14 mouse cellular contexts compared by ENCODE assay signal in genomic region chr11:3854156-3854555, GRCm38 (mm10). TPM values are rescaled to one million over a fixed set of nuclear protein-coding genes. Genes with fewer than 3 reads are reported as not detected.
DNase-seq lines count a peak whose midpoint lies in the region; ATAC-seq and TF ChIP-seq lines count a peak whose summit lies in the region.
"Had no signal": no experiment of that assay in that cellular context is flagged by ENCODE, and none has a peak within 500 bp of the region (broad histone marks: within the 10 kb centered on the region; RNA-seq: fewer than 3 reads in every experiment).

No protein-coding gene starts in this region.

- TF ChIP-seq CTCF in forebrain, postnatal 0 days (IDR thresholded peaks at IDR 0.05; ENCODE audit: low read depth) = no peak

- peak; percentile 64 for DNase-seq in cerebellum, adult 9-11 months
- DNase-seq in cerebellum, adult 11 months = no peak
- no peak for DNase-seq in heart, postnatal 10 days
- no peak for DNase-seq in midbrain, embryonic 14.5 days
- DNase-seq in midbrain, embryonic 11.5 days (ENCODE audit: low spot score, missing footprints) = no peak
- no peak for DNase-seq in forebrain, postnatal 0 days
- no peak for DNase-seq in thymus, postnatal 14 days
- DNase-seq: kidney, adult 8-10 months; kidney, postnatal 25 days; lung, postnatal 10 days had no signal

- H3K4me1 ChIP-seq in heart, embryonic 16.5 days (ENCODE audit: control insufficient read depth, insufficient read depth, low read length) = peaks cover 11% of the 10 kb centered on the region
- no peaks in the 10 kb centered on the region for H3K4me1 ChIP-seq in midbrain, embryonic 14.5 days (ENCODE audit: control insufficient read depth, insufficient read depth, low read length)
- no peaks in the 10 kb centered on the region for H3K4me1 ChIP-seq in midbrain, embryonic 11.5 days (ENCODE audit: control insufficient read depth, insufficient read depth, low read length)
- no peaks in the 10 kb centered on the region for H3K4me1 ChIP-seq in forebrain, postnatal 0 days (ENCODE audit: insufficient read depth)

- no peak overlapping the region for H3K4me3 ChIP-seq in heart, embryonic 16.5 days (ENCODE audit: low read length)
- no peak overlapping the region for H3K4me3 ChIP-seq in midbrain, embryonic 14.5 days (replicated peaks; ENCODE audit: low read depth, low read length)
- no peak overlapping the region for H3K4me3 ChIP-seq in midbrain, embryonic 11.5 days (ENCODE audit: low read depth, low read length)
- H3K4me3 ChIP-seq in forebrain, postnatal 0 days (ENCODE audit: low read depth, low read length) = no peak overlapping the region
- H3K4me3 ChIP-seq: heart, embryonic 13.5 days had no signal

- no peaks in the 10 kb centered on the region for H3K27me3 ChIP-seq in heart, embryonic 16.5 days (ENCODE audit: control insufficient read depth, insufficient read depth, low read length)
- no peaks in the 10 kb centered on the region for H3K27me3 ChIP-seq in midbrain, embryonic 14.5 days (ENCODE audit: control insufficient read depth, insufficient read depth, low read length)
- no peaks in the 10 kb centered on the region for H3K27me3 ChIP-seq in midbrain, embryonic 11.5 days (ENCODE audit: control insufficient read depth, insufficient read depth, low read length)
- no peaks in the 10 kb centered on the region for H3K27me3 ChIP-seq in forebrain, postnatal 0 days (ENCODE audit: insufficient read depth, low read length)
- H3K27me3 ChIP-seq: heart, embryonic 13.5 days had no signal

- intact Hi-C loops in heart, postnatal 10 days (cut with DNase I) = no loop called here

- H3K27ac ChIP-seq in heart, embryonic 16.5 days (ENCODE audit: low read length) = peak overlapping the region; percentile 70
- peak overlapping the region; percentile 28; the same call in 1 of the 2 replicates for H3K27ac ChIP-seq in midbrain, embryonic 14.5 days (replicated peaks; ENCODE audit: low read depth, low read length)
- H3K27ac ChIP-seq in midbrain, embryonic 11.5 days (ENCODE audit: low read depth, low read length) = no peak overlapping the region
- peak overlapping the region; percentile 42; the same call in 1 of the 2 replicates for H3K27ac ChIP-seq in forebrain, postnatal 0 days (ENCODE audit: low read depth, low read length)

- no peak overlapping the region for H3K9ac ChIP-seq in heart, embryonic 16.5 days (ENCODE audit: low read length)
- H3K9ac ChIP-seq in midbrain, embryonic 14.5 days (replicated peaks; ENCODE audit: low read length) = no peak overlapping the region
- H3K9ac ChIP-seq in midbrain, embryonic 11.5 days (ENCODE audit: low read length) = no peak overlapping the region
- no peak overlapping the region for H3K9ac ChIP-seq in forebrain, postnatal 0 days
- H3K9ac ChIP-seq: heart, embryonic 13.5 days had no signal

- 86% methylated on average over 3 of the region's 3 CpGs for WGBS in heart, embryonic 16.5 days
- WGBS in midbrain, embryonic 14.5 days = 92% methylated on average over 3 of the region's 3 CpGs
- 87% methylated on average over 3 of the region's 3 CpGs for WGBS in midbrain, embryonic 11.5 days
- WGBS in forebrain, postnatal 0 days = 85% methylated on average over 3 of the region's 3 CpGs

- no peak for ATAC-seq in heart, embryonic 16.5 days (replicated peaks; ENCODE audit: extremely low read depth, insufficient read depth, low FRiP score)
- ATAC-seq in midbrain, embryonic 14.5 days (ENCODE audit: low FRiP score, low TSS enrichment) = no peak
- no peak for ATAC-seq in midbrain, embryonic 11.5 days (ENCODE audit: low FRiP score)
- ATAC-seq in forebrain, postnatal 0 days = peak; percentile 28
- ATAC-seq: inflammation-experienced regulatory T-cells, adult 6 months had no signal

- H3K36me3 ChIP-seq in heart, embryonic 16.5 days (ENCODE audit: control insufficient read depth, insufficient read depth) = no peaks in the 10 kb centered on the region
- H3K36me3 ChIP-seq in midbrain, embryonic 14.5 days (ENCODE audit: control insufficient read depth, insufficient read depth, low read length) = no peaks in the 10 kb centered on the region
- H3K36me3 ChIP-seq in midbrain, embryonic 11.5 days (ENCODE audit: control insufficient read depth, insufficient read depth, low read length) = no peaks in the 10 kb centered on the region
- H3K36me3 ChIP-seq in forebrain, postnatal 0 days (ENCODE audit: insufficient read depth) = no peaks in the 10 kb centered on the region
- H3K36me3 ChIP-seq: heart, embryonic 13.5 days had no signal

- no peaks in the 10 kb centered on the region; the same call in 1 of the 2 replicates for H3K9me3 ChIP-seq in heart, embryonic 16.5 days (replicated peaks; ENCODE audit: control insufficient read depth, low read length)
- no peaks in the 10 kb centered on the region for H3K9me3 ChIP-seq in midbrain, embryonic 14.5 days (ENCODE audit: control insufficient read depth, low read length)
- H3K9me3 ChIP-seq in midbrain, embryonic 11.5 days (ENCODE audit: control insufficient read depth, low read length) = no peaks in the 10 kb centered on the region
- H3K9me3 ChIP-seq in forebrain, postnatal 0 days (ENCODE audit: low read length) = no peaks in the 10 kb centered on the region
- H3K9me3 ChIP-seq: heart, embryonic 13.5 days had no signal

- H3K4me2 ChIP-seq in heart, embryonic 16.5 days (ENCODE audit: low read depth, low read length) = no peak overlapping the region
- H3K4me2 ChIP-seq in midbrain, embryonic 14.5 days (ENCODE audit: low read length) = no peak overlapping the region
- H3K4me2 ChIP-seq in midbrain, embryonic 11.5 days = no peak overlapping the region
- no peak overlapping the region for H3K4me2 ChIP-seq in forebrain, postnatal 0 days (ENCODE audit: low read depth)
- H3K4me2 ChIP-seq: heart, embryonic 13.5 days had no signal

RNA-seq across cellular contexts. Expression of gene Osbp2, which starts 9.5 kb away (rescaled TPM):
- 1.3 and 1.6 TPM in 2 replicates for polyA plus RNA-seq in heart, embryonic 16.5 days (2015; fragmentation: Nextera tagmentation; extraction: Ambion mirVana)
- total RNA-seq in heart, postnatal 10 days (2021) = 1 to 10 TPM; 5.6 to 6.1 TPM
- 21.2 and 30.0 TPM in 2 replicates for polyA plus RNA-seq in midbrain, embryonic 14.5 days (2014; fragmentation: Nextera tagmentation; extraction: Ambion mirVana)
- polyA plus RNA-seq in midbrain, embryonic 11.5 days (2014; fragmentation: Nextera tagmentation; extraction: Ambion mirVana) = 1.5 and 1.6 TPM in 2 replicates
- 48.1 and 63.2 TPM in 2 replicates for total RNA-seq in forebrain, postnatal 0 days (2014; rRNA removed)
- 21.3 and 30.8 TPM in 2 replicates for polyA plus RNA-seq in forebrain, postnatal 0 days (2015; fragmentation: Nextera tagmentation; extraction: Ambion mirVana)
- polyA plus RNA-seq: inflammation-experienced regulatory T-cells, adult 6 months had no signal

RNA-seq across cellular contexts. Expression of gene 4921536K21Rik, which starts 40.7 kb away (rescaled TPM):
- 0.17 and 0.22 TPM in 2 replicates for polyA plus RNA-seq in heart, embryonic 16.5 days (2015; fragmentation: Nextera tagmentation; extraction: Ambion mirVana)
- total RNA-seq in heart, postnatal 10 days (2021) = under 1 TPM; 0.32 to 0.38 TPM
- polyA plus RNA-seq in midbrain, embryonic 14.5 days (2014; fragmentation: Nextera tagmentation; extraction: Ambion mirVana) = 0.35 TPM in 1 of 2 replicates, not detected in the other
- 0.57 and 0.64 TPM in 2 replicates for polyA plus RNA-seq in midbrain, embryonic 11.5 days (2014; fragmentation: Nextera tagmentation; extraction: Ambion mirVana)
- 0.19 and 0.31 TPM in 2 replicates for total RNA-seq in forebrain, postnatal 0 days (2014; rRNA removed)
- polyA plus RNA-seq in forebrain, postnatal 0 days (2015; fragmentation: Nextera tagmentation; extraction: Ambion mirVana) = 0.33 and 0.56 TPM in 2 replicates
- polyA plus RNA-seq: inflammation-experienced regulatory T-cells, adult 6 months; liver, embryonic 16.5 days had no signal

RNA-seq across cellular contexts. Expression of gene Dusp18, which starts 40.9 kb away (rescaled TPM):
- 13.0 and 13.1 TPM in 2 replicates for polyA plus RNA-seq in heart, embryonic 16.5 days (2015; fragmentation: Nextera tagmentation; extraction: Ambion mirVana)
- total RNA-seq in heart, postnatal 10 days (2021) = 10 to 100 TPM; 30.3 to 41.9 TPM
- 33.7 and 38.1 TPM in 2 replicates for polyA plus RNA-seq in midbrain, embryonic 14.5 days (2014; fragmentation: Nextera tagmentation; extraction: Ambion mirVana)
- polyA plus RNA-seq in midbrain, embryonic 11.5 days (2014; fragmentation: Nextera tagmentation; extraction: Ambion mirVana) = 20.1 and 21.4 TPM in 2 replicates
- total RNA-seq in forebrain, postnatal 0 days (2014; rRNA removed) = 19.5 and 25.3 TPM in 2 replicates
- polyA plus RNA-seq in forebrain, postnatal 0 days (2015; fragmentation: Nextera tagmentation; extraction: Ambion mirVana) = 20.0 and 33.6 TPM in 2 replicates
